Mouse (Mus musculus): ENCODE measurements around the gene Lrrc55.
A peak's percentile ranks its signal among the peaks of the same experiment; 100 is the strongest.
"Not testable (repeated sequence)": the region's sequence is repeated elsewhere in the genome, so short reads cannot be mapped to it uniquely, and the experiment has no call there.

Lrrc55 gene

DNA sequence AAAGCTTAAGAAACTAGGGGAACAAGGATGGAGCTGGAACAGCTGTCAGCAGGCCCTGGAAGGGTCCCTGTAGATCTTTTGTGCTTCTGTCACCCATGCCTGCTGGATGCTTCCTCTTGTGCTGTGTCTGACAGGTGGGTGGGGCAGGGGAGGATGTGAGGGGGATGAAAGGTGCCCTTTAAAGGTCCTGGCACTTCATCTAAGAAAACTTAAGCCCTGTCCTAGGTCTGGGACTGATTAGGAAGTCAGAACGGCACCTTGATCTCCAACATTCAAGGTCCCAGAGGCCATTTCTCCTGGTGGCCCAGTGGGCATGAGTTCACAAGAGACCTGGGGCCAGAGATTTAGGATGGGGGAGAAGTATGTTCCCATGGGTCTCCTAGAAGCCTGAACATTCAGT, at the start of gene Lrrc55:
TSS of gene Lrrc55 (minus strand) at position 297 of the 400 bp plus-strand sequence.
- DNase-seq (ENCODE audit: low read depth, low spot score), result no peak

- peak; percentile 73 for DNase-seq (ENCODE audit: low read depth, low spot score)
These were observed 49.6 kb upstream of the Lrrc55 start for GRCm38 (mm10) chr2:85246506-85247082.

DNA sequence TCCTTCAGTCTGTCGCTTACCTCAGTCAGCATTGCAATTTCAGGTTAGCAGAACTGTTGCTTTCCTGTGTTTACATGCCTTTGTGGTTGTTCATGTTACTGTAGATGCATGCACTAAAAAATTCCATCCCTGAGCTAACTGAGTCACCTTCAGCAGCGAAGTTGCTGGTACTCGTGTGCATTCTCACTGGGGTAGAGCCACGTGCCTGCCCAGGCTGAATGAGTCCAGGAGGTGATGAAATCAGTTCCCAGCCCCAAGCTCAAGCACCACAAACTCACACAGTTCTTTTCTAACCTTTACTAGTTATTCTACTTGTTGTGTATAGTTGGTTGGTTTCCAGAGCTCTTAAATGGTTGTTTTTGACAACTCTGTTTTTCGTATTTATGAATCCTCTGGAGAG, 48.7 kb upstream of the Lrrc55 start:
- no peak for DNase-seq (ENCODE audit: low read depth, low spot score)

- DNase-seq (ENCODE audit: low read depth, low spot score), result no peak
These were observed 41.2 kb upstream of the Lrrc55 start for GRCm38 (mm10) chr2:85238068-85238667.

GRCm38 (mm10) chr2:85237231-85237630, 40.2 kb upstream of the Lrrc55 start:
- DNase-seq (ENCODE audit: low read depth, low spot score), result not testable (repeated sequence)

GRCm38 (mm10) chr2:85230771-85231511, 33.9 kb upstream of the Lrrc55 start:
- DNase-seq (ENCODE audit: low read depth, low spot score), result no peak

GRCm38 (mm10) chr2:85229606-85230005, 32.6 kb upstream of the Lrrc55 start:
- DNase-seq (ENCODE audit: low read depth, low spot score), result no peak

GRCm38 (mm10) chr2:85227816-85228335, 30.9 kb upstream of the Lrrc55 start:
- DNase-seq (ENCODE audit: low read depth, low spot score), result no peak

DNA sequence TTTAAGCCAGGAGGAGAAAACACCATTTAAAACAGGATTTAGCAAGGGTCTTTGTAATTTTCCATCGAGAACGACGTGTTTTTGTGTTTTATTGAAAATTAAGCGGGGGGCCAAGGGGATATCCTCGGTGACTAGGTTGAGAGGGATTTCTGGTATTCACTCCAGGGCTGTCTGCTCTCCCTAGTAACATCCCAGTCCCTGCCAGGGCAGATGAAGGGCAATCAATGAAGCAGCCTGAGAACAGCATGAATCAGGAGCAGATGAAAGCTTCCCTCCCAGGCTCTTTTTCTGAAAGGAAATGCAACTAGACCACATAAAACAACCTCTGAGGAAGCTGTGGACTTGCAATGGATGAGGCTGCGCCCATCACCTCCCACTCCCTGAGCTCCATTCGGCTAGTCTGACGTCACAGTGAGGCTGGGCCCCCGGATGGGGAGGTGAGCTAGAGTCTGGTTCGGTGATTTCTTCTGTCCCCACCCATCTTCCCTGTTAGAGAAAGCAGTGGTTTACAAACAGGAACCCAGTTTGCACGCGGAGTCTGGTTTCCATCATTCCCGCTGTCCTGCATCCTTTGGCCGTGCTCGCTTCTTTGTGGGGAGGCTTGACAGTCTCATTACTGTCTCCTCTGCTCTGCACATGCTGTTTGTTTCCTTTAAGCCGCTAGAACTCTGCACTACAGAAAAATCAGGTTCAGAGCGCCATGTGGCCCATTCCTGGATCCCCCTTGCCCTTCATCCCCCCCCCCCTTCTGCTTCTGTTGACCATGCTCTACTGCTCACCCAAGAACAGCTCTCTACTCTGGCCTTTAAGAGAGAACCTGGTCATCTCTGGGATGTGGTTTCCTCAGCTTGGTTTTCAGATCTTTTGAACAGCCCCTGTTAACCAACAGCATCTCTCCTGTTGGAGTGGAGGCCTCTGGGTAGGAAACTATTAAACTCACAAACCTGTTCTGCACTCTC, 27.5 kb upstream of the Lrrc55 start:
- DNase-seq (ENCODE audit: low read depth, low spot score), result no peak

- no peak for DNase-seq (ENCODE audit: low read depth, low spot score)
These were observed 19.6 kb upstream of the Lrrc55 start for GRCm38 (mm10) chr2:85216606-85217005.

DNA sequence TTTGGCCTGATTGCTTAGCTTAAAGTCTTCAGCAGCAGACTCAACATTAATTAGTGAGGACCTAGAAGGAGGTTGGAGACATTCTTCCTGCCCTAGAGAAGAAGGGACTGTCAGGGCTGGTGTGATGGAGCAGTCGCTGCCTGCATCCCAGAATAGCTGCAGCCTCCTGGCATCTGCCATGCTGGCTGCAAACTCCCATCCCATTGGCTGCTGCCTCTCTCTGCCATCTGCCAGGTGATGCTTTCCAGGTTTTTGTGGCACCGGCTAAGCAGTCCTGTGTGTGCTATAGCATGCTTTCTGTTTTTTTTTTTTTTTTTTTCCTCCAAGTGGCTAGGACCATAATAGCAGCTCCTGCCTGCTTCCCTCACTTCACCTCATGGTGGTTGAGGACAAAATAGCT, 16.7 kb upstream of the Lrrc55 start:
- no peak for DNase-seq (ENCODE audit: low read depth, low spot score)

GRCm38 (mm10) chr2:85209301-85209700, 12.3 kb upstream of the Lrrc55 start:
- no peak for DNase-seq (ENCODE audit: low read depth, low spot score)

DNA sequence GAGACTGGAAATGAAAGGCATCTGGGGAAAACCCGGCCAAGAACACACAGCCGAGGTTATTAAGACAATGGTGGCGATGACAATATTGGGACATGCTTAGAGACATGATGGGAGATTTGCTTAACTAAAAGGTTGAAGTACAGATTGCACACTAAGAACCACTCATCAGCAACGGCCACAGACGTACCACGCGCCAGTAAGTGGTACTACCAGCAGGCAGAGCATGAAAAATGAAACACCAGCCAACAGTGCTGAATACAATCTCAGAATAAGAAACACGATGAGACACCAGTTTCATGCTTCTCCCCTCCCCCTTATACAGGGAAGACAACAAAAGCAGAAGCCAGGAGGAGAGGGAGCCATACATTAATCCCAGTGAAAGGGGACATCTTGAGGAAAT, 8.2 kb upstream of the Lrrc55 start:
- DNase-seq (ENCODE audit: low read depth, low spot score), result no peak

DNA sequence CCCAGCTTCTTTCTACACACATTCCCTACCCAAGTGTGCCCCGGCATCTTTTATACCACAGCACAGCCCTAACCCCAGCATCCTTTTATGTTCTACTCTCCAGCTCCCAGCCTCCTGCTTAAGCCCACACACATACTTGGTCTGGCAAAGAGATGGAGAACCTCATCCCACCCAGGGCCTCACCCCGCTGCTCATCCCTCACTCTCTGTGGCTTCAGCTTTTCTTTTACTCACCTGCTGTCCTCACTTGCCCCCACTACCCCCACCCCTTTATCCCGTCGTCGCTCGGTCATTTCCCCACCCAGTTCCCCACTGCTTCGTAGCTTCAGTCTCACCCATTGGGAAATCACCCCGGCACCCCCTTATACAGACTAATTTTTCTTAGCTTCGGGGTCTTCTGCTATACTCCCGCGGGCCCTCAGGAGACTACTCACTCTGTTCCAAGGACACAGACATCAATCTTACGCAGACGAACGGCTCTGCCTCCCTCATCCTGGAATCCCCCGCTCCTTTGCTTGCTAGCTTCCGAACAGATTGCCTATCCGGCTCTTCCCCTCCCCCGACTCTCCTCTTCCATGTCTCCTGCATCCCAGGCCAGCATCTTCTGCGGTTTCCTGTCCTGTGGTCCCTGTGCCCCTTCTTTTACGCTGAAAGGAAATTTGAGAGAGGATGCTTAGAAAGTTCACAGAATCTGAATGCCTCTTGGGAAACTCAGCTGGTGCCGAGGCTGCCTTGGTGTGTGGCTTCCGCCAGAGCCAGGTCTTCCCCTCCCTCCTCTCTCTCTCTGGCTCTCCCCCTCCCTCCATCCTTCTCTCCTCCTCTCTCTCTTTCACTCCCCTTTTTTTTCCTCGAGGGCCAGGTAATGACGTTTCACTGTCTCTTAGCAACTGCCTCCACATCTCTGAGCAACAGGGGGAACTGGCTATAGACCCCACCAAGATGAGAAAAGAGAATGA, 1.3 kb upstream of the Lrrc55 start:
- peak; percentile 34 for DNase-seq (ENCODE audit: low read depth, low spot score)

GRCm38 (mm10) chr2:85194566-85194965, 2.4 kb downstream of the Lrrc55 start:
- no peak for DNase-seq (ENCODE audit: low read depth, low spot score)

GRCm38 (mm10) chr2:85187582-85188151, 9.3 kb downstream of the Lrrc55 start:
- no peak for DNase-seq (ENCODE audit: low read depth, low spot score)

GRCm38 (mm10) chr2:85178139-85178800, 18.7 kb downstream of the Lrrc55 start:
- DNase-seq (ENCODE audit: low read depth, low spot score), result no peak

DNA sequence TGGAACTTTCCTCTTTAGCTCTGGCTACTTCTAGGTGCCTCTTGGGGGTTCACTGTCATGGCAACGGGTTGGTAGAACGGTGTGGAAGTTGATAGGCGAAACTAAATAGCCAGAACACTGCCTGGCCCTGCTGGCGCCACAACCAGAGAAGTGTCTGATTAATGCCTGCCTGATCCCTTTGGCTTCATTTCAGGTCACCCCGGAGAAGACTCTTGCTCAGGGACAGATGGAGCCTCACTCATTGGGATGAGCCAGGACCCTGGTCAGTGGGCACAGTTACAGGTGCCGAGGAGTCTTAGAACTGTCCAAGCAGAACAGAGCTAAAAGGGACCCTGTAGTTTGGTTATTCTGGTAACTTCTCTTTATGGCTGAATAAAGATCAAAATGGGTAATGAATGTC, 23.5 kb downstream of the Lrrc55 start:
- DNase-seq (ENCODE audit: low read depth, low spot score), result peak; percentile 13

DNA sequence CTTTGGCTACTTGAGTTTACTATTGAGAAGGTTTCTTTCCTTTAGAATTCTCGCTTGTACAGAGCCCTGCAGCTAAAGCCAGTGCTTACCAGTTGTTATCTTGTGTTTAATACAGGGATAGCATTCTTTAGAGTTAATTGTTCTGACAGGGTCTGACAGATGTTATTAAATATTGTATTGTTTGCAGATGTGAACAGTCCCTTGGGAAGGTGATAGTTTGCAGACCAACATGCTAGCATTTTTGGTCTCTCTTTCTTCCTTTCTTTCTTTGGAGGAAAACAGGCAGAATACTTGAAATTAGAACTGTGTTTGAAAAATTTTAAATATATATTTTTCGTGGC, 24.3 kb downstream of the Lrrc55 start:
- no peak for DNase-seq (ENCODE audit: low read depth, low spot score)
